Mouse (Mus musculus): ENCODE measurements around the gene Fam126a.

- TF ChIP-seq CTCF (IDR thresholded peaks at IDR 0.05 in 2 of 3, conservative IDR thresholded peaks at IDR 0.05 in 1 of 3; ENCODE audit: control insufficient read depth in 1 of 3, insufficient read depth in 1 of 3, low read depth in 2 of 3, low read length in 3 of 3, poor library complexity in 1 of 3, severe bottlenecking in 1 of 3) (no peak), ZNF384 (IDR thresholded peaks at IDR 0.05; ENCODE audit: low read depth, low read length) (no peak), POLR2A (IDR thresholded peaks at IDR 0.05; ENCODE audit: control insufficient read depth in 1 of 2, insufficient read depth in 1 of 2, low read depth in 1 of 2, low read length in 2 of 2, poor library complexity in 1 of 2) (no peak), SMC3 (IDR thresholded peaks at IDR 0.05; ENCODE audit: low read depth, low read length) (no peak), CHD1 (IDR thresholded peaks at IDR 0.05; ENCODE audit: low read depth, low read length) (no peak), KAT2A (conservative IDR thresholded peaks at IDR 0.05; ENCODE audit: low read depth, low read length) (no peak), USF2 (IDR thresholded peaks at IDR 0.05; ENCODE audit: borderline replicate concordance in 1 of 2, insufficient read depth in 1 of 2, low read depth in 1 of 2, low read length in 2 of 2) (no peak), POLR2AphosphoS2 (IDR thresholded peaks at IDR 0.05; ENCODE audit: low read length) (no peak)
These were observed 48.4 kb downstream of the Fam126a start for GRCm38 (mm10) chr5:23982081-23982480.
